Mouse (Mus musculus): ENCODE measurements around the gene Tlr5.

Tlr5 gene

GRCm38 (mm10) chr1:182954287-182955046, at the start of gene Tlr5:
Gene Tlr5 (plus strand): TSS chr1:182954788.
- DNase-seq = peak; percentile 39 to 50

- DNase-seq = no peak
Measured at GRCm38 (mm10) chr1:182905669-182906068, 48.9 kb upstream of the Tlr5 start.

DNA sequence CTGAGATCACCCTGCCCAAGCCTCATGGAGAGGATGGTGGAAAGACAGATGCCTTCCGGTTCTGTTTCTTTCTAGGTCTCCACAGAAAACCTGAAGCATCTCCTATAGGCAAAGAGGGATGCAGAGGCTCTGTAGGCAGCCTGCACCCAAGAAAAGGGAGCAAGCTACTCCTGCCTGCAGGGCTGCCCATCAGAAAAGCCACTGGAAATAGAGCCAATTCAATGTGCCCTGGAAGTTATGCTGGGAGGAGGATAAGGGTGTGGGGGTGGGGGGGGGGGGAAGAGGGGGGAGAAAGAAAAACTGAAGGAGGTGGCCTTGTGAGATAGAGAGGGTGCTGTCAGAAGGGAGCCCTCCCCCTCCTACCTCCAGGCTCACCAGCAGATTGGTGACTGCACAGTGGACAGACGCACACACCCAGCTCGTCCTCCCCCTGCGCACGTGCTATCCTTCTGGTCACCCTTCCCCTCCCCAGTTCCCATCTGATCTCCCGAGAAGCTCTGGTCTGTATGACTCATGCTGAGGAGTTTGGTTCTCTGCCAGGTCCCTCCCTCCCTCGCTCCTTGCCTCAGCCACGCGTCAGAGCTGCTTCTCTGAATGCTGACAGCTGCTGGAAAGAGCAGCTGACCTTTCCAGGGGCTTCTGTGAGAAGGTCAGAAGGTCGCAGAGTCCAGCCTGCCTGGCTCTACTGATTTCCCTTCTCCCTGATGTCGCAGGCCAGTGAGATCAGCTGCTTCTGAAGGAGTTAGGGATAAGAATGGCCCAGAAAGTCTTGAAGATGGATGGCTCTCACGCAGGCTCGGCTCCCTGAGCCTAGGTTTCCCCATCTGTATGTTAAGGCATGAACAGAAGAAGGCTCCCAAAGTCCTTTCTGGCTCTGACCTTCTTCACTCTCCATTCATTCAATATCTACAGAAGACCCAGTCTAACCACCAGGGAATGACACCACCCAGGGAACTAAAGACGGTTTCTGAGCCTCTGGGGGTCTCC, 46.2 kb upstream of the Tlr5 start:
- peak; percentile 86 for DNase-seq

DNA sequence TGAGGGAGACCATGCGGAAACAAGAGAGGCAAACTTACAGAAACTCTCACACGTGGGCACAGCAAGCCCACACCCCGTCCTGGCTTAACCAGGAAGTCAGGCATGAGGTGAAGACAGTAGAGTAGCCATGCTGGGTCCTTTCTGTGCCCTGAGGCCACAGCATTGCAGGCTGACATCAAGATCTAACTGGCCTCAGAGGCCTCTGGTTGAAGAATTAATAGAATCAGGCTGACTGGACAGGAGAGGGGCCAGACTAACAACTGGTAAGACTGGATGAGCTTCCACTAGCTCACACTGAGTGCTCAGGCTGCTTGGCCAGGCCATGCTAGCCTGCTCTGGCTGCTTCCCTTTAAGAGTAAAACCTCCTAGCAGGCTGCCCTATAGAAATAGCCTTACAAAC, 45.5 kb upstream of the Tlr5 start:
- DNase-seq = no peak

DNA sequence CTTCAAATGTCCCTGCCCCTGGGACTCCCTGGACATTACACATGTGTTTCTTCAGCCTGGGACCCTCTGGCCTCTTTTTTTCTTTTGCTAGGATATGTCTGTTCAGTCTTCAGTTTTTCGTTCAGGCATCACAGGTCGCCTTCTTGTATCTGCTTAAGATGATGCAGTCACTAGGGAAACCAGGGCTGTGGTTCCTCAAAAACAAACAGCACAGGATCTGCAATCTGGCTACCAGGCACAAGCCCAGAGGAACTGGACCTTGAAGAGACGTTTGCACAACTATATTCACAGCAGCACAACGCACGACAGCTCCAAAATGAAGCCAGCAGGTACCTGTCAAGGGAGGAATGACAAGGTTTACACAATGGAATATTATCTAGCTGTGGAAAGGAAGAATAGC, 45.0 kb upstream of the Tlr5 start:
- no peak for DNase-seq

- peak; percentile 42 to 44 for DNase-seq
Measured at GRCm38 (mm10) chr1:182912591-182912990, 42.0 kb upstream of the Tlr5 start.

DNA sequence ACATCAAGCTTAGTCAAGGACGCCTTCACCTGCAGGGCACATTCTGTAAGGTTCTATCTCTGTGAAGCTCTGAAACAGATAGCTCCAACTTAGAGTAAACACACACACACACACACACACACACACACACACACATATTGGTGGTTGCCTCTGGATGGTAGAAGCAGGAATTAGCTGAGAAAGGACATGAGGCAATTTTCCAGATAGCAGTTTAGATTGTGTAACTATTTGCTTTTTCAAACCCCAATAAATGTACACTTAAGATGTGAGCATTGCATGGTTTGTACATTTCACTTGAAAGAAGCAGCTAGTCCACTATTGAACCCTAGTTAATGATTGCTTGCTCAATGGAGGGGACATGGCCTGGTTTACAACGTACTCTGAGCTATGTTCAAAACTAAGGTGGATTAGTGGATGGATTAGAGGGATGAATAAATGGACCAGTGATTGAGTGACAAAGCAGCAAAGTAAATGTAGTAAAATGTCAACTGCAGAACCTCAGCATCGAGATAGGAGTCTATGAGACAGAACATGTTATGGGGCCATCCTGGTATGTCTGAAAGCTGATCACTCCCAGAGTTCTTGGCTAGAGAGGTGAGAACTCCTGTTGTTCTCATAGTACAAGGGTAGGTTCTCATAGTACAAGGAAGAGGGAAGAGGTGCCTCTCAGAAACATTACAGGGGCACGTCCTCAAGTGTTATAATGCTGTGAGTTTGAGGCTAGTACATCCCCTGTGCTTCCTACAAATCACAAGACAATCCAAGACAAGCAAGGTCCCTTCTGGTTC, 40.3 kb upstream of the Tlr5 start:
- DNase-seq = no peak

DNA sequence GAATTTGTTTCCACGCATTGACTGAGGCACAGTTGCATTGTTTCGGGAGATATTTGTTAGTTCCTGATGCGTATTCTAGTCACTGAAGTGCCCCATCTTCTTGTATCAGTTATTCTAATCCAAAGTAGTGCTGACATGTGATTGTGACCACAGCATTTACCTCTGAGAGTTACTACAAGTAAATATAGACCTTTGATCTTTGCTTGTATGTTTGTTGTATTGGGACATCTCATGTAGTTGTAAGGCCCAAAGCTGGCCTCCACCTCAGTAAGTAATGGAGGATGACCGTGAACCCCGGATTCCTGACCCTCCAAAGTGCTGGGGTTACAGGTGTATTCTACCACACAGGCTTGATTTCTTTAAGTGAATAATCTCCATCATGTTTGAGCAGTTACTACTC, 38.4 kb upstream of the Tlr5 start:
- no peak for DNase-seq

DNA sequence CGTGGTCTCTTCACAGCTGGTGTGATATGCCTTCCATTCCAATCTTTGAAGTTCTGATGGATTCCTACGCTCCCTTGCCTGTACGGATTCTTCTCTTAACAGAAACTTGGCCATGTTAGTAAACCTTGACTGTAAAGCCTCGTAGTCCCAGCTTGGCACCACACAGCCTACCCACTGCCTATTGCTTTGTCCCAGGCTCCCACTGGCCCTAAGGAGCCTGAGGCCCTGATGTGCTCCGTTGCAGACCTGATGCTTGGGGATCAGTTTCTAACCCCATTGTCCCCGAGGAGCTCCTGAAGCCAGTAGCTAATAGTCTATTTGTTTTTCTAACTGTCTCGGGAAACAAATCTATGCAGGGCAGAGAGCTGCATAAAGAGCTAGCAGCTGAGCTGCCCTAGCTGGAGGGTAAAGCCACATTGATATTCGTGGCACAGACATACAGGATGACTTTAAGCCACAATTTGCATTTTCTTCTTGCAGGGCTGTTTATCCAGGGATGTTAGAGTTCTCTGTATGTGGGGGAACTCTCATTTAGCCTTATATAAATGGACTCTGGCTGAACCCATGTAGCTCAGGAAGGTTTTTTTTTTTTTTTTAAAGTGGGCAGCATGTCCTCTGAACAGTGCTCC, 35.8 kb upstream of the Tlr5 start:
- no peak for DNase-seq

DNA sequence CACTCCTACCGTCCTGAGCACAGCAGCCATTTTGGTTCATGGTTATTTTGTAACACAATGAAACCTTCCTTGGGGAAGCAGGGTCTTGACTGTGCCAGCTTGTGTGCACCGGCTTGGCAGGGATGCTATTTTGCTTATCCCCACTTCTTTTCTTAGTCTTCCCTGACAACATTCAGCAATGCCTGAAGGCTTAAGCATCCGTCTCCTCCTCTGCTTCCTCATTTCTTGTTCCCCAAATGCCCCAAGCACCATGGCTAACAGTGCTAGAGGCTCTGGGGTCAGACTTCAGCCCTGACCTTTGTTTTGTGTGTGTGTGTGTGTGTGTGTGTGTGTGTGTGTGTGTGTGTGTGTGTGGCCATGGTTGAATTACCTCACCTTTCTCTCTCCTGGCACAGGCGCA, 31.8 kb upstream of the Tlr5 start:
- DNase-seq = no peak

DNA sequence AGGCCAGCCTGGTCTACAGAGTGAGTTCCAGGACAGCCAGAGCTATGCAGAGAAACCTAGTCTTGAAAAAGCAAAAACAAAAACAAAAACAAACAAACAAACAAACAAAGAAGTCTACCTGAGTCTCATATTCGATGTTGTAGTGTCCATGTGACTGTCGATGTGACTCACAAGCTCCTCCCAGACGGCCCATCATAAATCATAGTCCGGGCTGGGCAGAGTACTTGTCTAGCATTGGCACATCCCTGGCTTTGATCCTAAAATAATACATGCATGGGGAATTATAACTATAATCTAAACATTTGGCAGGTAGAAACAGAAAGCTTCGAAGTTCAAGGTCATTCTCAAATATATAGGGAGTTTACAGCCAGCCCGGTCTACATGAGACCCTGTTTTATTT, 28.1 kb upstream of the Tlr5 start:
- DNase-seq = no peak

- DNase-seq = no peak
Measured at GRCm38 (mm10) chr1:182927878-182928851, 26.4 kb upstream of the Tlr5 start.

GRCm38 (mm10) chr1:182935469-182935868, 19.1 kb upstream of the Tlr5 start:
- no peak for DNase-seq

GRCm38 (mm10) chr1:182937486-182938120, 17.0 kb upstream of the Tlr5 start:
- DNase-seq = no peak

- no peak for DNase-seq
Measured at GRCm38 (mm10) chr1:182941921-182942320, 12.7 kb upstream of the Tlr5 start.

- no peak for DNase-seq
Measured at GRCm38 (mm10) chr1:182943911-182944310, 10.7 kb upstream of the Tlr5 start.

GRCm38 (mm10) chr1:182944638-182945037, 9.9 kb upstream of the Tlr5 start:
- DNase-seq = no peak

- DNase-seq = no peak
Measured at GRCm38 (mm10) chr1:182945561-182945960, 9.0 kb upstream of the Tlr5 start.

DNA sequence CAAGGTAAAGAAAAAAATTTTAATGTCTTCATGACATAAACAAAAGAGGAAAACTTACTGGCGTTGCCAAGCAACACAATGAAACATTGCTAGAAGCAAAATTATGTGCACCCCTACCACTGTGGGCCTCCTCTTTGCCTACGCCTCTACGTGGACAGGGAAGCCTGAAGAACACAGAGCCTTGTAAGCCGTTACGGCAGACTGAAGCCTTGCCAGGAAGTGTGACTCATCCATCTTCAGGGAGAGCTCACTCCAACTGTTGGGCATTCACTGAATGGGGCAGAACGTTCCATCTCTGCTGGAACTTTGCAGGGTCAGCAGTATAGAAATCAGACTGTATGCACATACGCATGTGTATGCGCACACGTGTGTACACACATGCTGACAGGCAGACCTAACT, 3.3 kb upstream of the Tlr5 start:
- DNase-seq = peak in 1 of 2 experiments; percentile 32

DNA sequence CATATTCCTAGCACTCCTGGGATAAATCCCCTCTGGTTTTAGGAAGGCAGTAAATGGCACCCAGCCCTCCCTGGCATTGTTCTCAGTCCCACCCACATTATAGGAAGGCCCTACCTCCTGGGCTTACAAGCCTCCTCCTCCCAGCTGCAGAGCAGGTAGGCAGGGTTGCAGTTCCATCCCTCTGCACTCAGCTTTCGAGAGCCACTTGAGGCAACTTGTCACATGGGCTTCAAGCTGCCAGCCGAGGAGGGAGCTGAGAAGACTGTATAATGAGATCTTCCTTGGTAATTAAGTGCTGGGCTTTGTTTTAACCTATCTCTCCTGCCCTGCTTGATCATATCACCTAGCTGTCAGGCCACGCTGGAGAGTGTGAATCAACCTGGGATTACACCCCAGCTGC, 1.4 kb upstream of the Tlr5 start:
- no peak for DNase-seq

- no peak for DNase-seq
Measured at GRCm38 (mm10) chr1:182953667-182954066, 921 bp upstream of the Tlr5 start.

Measured in cerebellum, postnatal 10 days (tissue).